Mouse (Mus musculus) testis, adult 2 months (tissue): ENCODE results near the gene Nf1.

Experiments used
- CTCF ChIP-seq: fragments of 200-500 bp; IDR thresholded peaks from 2 replicates; pipeline ENCODE4 v1.5.1; 2012; ENCODE audit warnings: low read depth, mild to moderate bottlenecking, inconsistent platforms, low read length, moderate library complexity; ENCODE audit not compliant: control insufficient read depth, insufficient read depth, insufficient replicate concordance
- POLR2A ChIP-seq: fragments of 200-500 bp; IDR thresholded peaks from 2 replicates; pipeline ENCODE4 v1.6.1; 2012; ENCODE audit warnings: low read depth, mild to moderate bottlenecking, inconsistent platforms, low read length, moderate library complexity; ENCODE audit not compliant: control insufficient read depth

DNA sequence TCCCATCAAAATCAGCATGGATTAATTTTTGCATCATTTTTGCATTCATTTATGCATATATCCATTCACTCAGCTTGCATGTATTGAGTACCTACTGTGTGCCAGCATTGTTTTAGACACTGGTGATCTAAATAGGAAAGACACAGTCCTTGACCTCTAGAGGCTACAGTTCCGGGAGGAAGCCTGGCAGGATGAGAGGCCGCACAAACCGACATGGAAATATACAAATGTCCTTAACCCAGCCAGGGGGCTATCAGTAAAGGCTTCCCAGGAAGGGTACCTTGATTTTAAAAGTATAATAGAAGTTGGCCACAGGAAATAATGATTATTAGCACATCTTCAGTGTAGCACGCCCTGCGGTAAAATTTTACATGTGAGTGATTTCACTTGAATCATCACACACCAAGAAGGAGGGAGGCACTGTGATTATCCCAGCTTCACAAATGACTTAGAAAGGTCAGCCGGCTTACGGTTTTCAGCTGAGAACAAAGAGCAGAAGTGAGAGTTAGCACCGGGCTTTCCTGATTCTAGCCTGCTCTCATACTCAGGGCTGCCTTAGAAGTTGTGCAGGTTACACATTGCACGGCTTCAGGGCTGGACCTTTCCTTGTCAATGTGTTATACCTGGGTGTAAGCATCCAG, 31.8 kb upstream of the Nf1 start:
- TF ChIP-seq CTCF, result no peak
- no peak for TF ChIP-seq POLR2A
